Mouse (Mus musculus): Measurements from ENCODE around the gene Zxdc.

Zxdc gene

GRCm38 (mm10) chr6:90368976-90369724 is at the start of gene Zxdc:
Gene Zxdc, plus strand, starts transcription at chr6:90369492.
- in situ Hi-C loops (cut with MboI, MseI) = no loop called here

DNA sequence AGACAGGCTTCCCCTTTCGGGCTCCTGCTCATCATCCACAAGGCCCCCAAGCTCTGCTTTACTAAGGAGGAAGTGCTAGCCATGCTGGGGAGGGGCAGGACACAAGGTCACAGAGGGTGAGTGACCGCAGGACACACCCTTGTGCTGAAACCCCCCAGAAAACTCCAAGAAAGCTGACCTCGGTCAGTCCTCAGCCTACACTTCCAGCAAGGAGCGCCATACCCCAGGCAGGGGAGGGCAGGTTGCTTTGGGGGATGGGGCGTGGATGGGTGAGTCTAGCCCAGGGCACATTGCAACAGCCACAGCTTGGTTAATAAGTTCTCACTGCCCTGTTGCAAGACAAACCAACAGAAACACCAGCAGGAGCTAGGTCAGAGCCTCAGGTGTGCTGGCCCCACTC is 48.9 kb upstream of the Zxdc start:
- in situ Hi-C loops (cut with MboI, MseI) = no loop called here

DNA sequence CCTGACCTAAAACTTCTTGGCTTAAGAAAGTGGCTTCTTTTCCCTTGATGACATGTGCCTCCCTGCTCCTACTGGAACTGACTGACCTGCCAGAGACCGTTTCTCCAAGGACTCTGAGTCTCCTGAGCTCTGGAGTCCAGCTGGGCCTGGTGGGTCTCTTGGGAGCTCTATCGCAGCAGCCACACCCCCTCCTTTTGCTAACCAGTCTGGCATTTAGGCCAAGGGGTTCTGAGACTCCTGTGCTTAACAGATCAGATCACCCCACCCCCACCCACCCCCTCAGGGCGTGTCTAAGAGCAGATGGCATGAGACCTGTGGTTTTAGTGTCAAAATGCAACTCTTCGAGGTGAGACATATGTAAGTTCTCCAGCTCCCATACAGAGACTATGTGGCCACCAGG is 47.5 kb upstream of the Zxdc start:
- in situ Hi-C loops (cut with MboI, MseI) = no loop called here

DNA sequence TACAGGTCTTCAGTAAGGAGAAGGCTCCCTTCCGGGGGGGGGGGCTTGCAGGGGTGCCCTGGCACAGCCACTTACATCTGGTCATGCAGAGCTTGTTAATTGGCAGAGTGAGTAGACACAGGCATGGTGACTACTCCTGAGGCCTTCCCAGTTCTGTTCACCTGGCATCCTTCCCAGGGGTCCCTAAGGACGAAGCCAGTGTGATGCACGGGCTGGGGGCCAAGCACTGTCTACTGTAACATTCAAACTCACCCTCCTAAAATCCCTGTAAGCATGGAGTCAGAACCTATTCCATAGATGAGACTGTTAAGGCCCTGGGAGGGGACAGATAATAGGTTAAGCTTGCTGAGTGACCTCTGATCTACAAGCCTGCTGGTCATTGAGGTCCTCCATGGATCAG is 45.3 kb upstream of the Zxdc start:
- in situ Hi-C loops (cut with MboI, MseI) = no loop called here

GRCm38 (mm10) chr6:90324463-90324862 is 44.8 kb upstream of the Zxdc start:
- in situ Hi-C loops (cut with MboI, MseI) = no loop called here

DNA sequence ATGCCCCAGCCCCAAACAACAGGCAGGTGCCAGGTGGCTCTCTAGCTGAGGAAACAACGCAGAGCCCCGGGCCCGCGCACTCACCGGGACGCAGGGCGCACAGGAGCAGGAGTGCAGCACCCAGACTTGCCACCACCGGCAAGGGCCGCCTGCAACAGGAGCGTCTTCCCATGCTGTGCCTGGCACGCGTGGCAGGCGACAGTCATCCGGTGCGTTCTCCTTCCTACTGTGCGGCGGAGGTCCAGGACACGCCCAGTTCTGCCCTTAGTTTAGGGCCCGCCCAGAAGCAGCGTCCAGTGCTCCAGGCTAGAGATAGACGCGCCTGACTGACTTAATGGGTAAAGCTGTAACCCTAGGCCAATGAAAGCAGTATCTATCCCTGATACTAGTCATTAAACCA is 44.3 kb upstream of the Zxdc start, which contains the start of gene Chst13:
Gene Chst13 (minus strand): TSS at position 195 of the 400 bp plus-strand sequence.
- in situ Hi-C loops (cut with MboI, MseI) = loop anchor here (5.0 kb wide), 1 partner anchor 643 kb away; no protein-coding TSS in a partner anchor

DNA sequence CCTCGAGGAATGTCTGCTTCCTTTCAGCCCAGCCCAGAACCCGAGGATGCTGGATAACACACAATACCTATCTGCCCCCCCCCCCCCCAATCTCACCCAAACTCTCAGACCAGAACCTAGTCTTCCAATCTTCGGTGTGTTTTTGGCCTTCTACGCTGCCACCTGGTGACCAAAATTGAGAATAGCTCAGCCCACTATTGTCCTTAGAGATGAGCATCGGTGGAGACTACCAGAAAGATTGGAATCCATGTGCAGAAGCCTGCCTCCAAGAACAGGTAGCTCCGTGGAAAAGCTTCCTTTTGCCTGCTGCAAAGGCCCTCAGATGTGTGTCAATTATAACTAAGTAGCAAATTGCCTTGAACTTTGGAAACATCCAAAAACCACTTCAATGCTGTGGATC is 41.6 kb upstream of the Zxdc start:
- in situ Hi-C loops (cut with MboI, MseI) = loop anchor here (5.0 kb wide), 1 partner anchor 645 kb away; no protein-coding TSS in a partner anchor

- in situ Hi-C loops (cut with MboI, MseI) = loop anchor here (5.0 kb wide), 1 partner anchor 648 kb away; no protein-coding TSS in a partner anchor
Observed at GRCm38 (mm10) chr6:90329953-90330352, 39.3 kb upstream of the Zxdc start.

GRCm38 (mm10) chr6:90332561-90333425 is 36.5 kb upstream of the Zxdc start, which contains the start of gene Uroc1:
Gene Uroc1, plus strand, starts transcription at chr6:90333284.
- in situ Hi-C loops (cut with MboI, MseI) = no loop called here

DNA sequence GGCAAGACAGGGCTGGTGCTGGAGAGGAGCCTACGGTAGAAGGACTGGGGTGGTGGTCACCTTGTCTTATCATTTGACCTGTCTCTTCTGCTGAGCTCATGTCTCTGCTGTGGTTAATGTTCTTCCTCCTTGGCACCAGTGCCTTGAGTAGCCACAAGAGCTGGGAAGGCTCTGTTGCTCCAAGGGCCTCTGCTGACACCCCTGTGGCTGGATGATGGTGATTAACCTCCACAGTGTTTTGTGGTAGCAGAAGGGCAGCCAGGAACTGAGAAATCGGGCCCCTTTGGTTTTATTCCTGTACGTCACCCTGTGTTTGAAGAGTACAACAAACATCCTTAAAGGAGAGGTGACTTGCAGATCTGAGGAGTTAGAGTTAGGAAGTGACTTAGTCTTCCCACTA is 35.0 kb upstream of the Zxdc start:
- in situ Hi-C loops (cut with MboI, MseI) = no loop called here

GRCm38 (mm10) chr6:90342343-90342742 is 26.9 kb upstream of the Zxdc start:
- in situ Hi-C loops (cut with MboI, MseI) = no loop called here

DNA sequence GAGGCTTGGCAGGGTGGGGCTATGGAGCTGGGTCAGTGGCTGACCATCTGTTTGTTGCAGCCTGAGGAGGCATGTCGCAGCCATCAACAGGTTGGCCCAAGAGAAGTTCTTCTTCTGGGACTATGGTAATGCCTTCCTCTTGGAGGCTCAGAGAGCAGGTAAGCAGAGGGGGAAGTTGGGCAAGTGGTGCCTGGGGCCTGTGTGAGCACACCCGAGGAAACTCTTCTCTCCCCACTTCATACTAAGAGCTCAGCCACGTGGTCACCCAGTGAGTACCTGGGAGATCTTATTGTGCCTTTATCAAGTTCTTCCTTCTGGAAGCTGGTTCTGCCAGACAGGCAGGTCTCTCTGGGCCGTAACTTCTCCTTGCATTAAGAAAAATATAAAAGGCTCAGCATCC is 22.1 kb upstream of the Zxdc start:
- in situ Hi-C loops (cut with MboI, MseI) = no loop called here

GRCm38 (mm10) chr6:90348500-90348899 is 20.8 kb upstream of the Zxdc start:
- in situ Hi-C loops (cut with MboI, MseI) = no loop called here

DNA sequence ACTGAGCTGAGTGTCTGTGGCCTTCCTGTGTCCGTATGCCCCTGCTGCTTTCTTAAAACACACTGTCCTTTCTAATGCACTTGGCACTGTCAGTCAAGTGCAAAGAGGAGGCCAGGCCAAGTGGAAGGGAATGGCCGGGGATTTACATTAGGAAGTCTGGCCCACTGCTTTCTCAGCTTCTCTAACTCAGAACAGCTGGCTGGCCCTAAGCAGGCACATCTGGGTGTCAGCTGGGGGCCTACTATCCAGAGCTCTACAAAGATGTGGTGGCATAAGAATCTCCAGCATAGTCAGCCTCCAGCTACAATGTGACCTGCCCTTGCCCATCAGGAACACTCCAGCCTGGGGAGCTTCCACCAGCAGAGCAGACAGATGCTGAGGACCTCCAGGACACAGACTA is 19.3 kb upstream of the Zxdc start:
- in situ Hi-C loops (cut with MboI, MseI) = no loop called here

- in situ Hi-C loops (cut with MboI, MseI) = no loop called here
Observed at GRCm38 (mm10) chr6:90358142-90358541, 11.2 kb upstream of the Zxdc start.

DNA sequence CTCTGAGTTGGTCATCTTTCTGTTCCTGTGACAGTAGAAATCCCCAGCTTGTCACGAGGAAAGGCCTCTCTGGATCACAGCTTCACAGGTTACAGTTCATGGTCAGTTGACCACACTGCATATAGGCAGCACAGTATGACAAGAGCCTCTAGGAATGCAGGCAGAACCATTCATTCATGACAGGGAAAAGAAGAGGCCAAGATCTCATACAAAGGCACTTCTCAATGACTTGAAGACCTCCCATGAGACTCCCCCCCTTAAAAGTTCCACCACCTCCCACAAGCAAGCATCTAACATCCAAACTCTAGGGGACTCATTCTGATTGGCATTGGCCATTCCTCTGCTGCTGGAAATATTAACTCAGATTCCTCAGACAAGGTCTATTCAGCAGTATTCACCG is 9.8 kb upstream of the Zxdc start:
- in situ Hi-C loops (cut with MboI, MseI) = no loop called here

DNA sequence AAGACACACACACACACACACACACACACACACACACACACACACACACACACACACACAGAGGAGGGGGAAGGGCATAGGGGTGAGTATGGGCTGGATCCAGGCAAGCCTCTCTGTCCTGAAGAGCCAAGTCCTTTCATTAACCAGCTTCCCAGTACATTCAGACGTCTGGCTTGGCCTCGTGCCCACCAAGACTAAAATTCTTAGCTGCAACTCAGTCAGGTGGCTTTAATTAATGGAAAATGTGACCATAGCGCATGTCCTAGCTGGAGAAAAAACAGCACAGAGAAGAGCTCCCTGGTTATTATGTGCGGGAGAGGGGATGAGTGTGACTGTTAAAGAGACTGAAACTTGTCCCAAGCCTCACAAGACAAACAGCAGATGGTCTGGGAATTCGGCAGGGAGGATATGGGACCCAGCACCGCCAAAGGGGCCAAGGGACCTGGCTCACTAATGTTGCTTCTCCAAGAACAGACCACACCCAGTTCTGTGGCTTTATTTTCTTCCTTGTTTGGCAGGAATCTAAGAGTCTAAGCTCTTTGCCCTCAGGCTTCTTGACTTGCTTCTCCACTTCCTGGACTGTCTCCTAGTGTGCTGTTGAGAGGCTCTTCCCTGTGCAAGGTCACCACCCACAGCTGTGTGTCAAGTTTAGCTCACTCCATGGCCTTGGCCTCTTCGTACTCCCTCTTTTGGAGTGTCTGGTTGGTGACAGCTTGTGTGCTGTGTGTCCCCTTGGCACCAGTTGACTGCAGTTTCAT is 9.1 kb upstream of the Zxdc start:
- in situ Hi-C loops (cut with MboI, MseI) = no loop called here

DNA sequence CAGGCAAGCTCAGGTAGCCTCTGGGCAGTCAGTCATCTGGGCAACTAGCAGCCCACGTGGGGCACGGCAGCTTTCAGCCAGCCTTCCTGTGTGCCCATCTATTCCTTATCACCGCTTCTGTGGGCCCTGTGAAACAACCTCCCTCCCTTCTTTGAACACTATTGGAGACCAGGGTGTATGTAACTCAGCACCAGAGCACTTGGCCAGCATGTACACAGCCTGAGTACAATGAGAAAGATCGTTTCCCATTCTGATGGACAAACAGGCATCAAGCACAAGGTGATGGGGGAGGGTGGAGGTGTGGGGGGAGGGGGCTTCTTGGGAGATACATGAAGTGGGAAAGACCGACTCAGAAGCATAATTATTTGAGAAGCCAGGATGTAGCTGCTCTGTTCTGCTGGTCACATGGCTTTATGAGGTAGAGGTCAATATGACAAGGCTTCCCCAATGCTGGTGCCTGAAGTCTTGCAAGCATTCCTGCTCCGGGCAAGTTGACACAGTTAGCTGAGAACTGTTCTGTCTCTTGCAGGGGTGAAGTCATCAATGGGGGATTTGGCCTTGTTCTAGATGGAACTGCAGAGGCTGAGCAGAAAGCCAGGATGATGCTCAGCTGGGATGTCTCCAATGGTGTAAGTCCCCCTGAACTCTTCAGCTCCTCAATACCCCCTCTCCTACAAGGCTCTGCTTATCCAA is 8.2 kb upstream of the Zxdc start:
- in situ Hi-C loops (cut with MboI, MseI) = no loop called here

GRCm38 (mm10) chr6:90363301-90363700 is 6.0 kb upstream of the Zxdc start:
- in situ Hi-C loops (cut with MboI, MseI) = no loop called here

DNA sequence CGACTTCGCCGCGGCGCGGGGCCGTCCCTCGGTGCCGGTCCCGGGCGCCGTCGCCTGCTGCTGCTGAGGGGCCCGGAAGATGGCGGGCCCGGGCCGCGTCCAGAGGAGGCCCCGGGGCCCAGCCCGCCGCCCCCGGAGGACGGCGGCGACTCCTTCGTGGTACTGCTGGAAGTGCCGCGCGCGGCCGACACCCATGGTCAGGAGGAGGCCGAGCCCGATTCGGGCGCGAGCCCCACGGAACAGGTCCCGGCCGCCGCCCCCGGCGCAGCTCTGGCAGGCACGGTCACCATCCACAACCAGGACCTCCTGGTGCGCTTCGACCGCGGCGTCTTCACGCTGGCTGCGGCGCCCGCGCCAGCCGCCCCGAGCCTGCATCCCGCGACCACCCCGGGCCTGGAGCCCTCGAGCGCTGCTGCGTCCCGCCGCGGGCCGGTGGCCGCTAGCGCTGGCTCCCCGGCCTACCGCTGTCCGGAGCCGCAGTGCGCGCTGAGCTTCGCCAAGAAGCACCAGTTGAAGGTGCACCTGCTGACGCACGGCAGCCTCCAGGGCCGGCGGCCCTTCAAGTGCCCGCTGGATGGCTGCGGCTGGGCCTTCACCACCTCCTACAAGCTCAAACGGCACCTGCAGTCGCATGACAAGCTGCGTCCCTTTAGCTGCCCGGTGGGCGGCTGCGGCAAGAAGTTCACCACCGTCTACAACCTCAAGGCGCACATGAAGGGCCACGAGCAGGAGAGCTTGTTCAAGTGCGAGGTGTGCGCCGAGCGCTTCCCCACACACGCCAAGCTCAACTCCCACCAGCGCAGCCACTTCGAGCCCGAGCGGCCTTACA is 647 bp downstream of the Zxdc start:
- in situ Hi-C loops (cut with MboI, MseI) = no loop called here

All from T-helper 1 cell (primary cell).